In the genomic region with DNA sequence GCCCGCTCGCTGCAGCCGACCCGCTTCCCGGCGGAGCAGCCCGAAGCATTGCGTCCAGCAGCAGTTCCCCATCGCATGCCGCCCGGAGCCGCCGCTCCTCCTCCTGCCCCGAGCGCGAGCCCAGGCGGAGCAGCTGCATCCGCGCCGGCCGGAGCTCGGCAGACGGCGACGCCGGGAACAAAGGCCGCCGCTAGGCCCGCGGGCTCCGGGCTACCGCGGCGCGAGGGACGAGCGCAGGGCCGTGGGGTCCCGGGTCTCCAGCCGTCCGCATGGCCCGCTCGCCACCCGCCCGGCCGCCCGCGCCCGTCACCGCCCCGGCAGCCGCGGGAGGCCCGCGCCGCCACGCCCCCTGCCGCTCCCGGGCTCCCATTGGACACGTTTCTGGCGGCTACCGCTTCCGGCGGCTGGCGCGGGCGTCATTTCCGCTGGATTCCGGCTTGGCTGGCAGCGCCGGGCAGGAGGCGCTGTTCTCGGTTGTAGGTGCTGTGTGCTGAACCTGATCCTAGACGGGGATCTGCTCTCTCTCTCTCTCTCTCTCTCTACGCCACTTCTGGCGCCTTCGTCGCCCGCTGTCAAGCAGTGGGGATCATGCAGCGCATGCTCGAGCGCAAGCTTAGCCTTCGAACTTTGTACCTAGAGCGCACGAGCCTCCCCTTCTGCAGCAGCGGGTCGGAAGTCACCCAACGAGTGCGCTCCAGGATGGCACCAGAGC, we compare ENCODE assay signal across 8 mouse cellular contexts. TPM values are rescaled to one million over a fixed set of nuclear protein-coding genes. Genes with fewer than 3 reads are reported as not detected.
DNase-seq lines count a peak whose midpoint lies in the region; ATAC-seq lines count a peak whose summit lies in the region.

TSS of gene Ap1ar (minus strand) at position 370 of the 712 bp plus-strand sequence.

- 0 out of 2 replicates have a peak, but pooled peaks cover 3% of the 10 kb centered on the region for H3K27me3 ChIP-seq in heart, embryonic 14.5 days (ENCODE audit: control insufficient read depth, insufficient read depth, low read length)
- no peaks in the 10 kb centered on the region for H3K27me3 ChIP-seq in liver, embryonic 13.5 days
- no peaks in the 10 kb centered on the region for H3K27me3 ChIP-seq in stomach, embryonic 16.5 days (ENCODE audit: control insufficient read depth, insufficient read depth, low read length)

- peak; percentile 94 for ATAC-seq in heart, embryonic 14.5 days (ENCODE audit: insufficient number of reproducible peaks, insufficient read depth, low FRiP score, low read depth)
- peak; percentile 95 for ATAC-seq in liver, embryonic 13.5 days (ENCODE audit: low read depth)
- peak; percentile 96 for ATAC-seq in stomach, embryonic 16.5 days (ENCODE audit: insufficient read depth, low FRiP score)

- peak; percentile 98 for DNase-seq in CD4-positive, CD25-positive, alpha-beta regulatory T cell, adult 2 months (ENCODE audit: low read depth, low spot score)
- DNase-seq in fibroblast of lung, adult 2 months (ENCODE audit: low read depth): peak; percentile 86
- peak; percentile 97 for DNase-seq in kidney, postnatal 14 days
- peak; percentile 95 for DNase-seq in liver, embryonic 13.5 days
- DNase-seq in neural tube, embryonic 10.5 days (ENCODE audit: extremely low spot score, low spot score): peak; percentile 96

- 0 out of 2 replicates have a peak, but pooled peaks cover 3% of the 10 kb centered on the region for H3K4me1 ChIP-seq in brown adipose tissue, adult 24 weeks (ENCODE audit: control insufficient read depth, insufficient read depth, insufficient read length, low read length)
- H3K4me1 ChIP-seq in heart, embryonic 14.5 days (ENCODE audit: control insufficient read depth in 2 of 2, insufficient read depth in 2 of 2, low read length in 2 of 2): peaks cover 0 to 15% of the 10 kb centered on the region in 2 experiments; a peak in 1 of 4 replicates
- peaks cover 44% of the 10 kb centered on the region for H3K4me1 ChIP-seq in liver, embryonic 13.5 days (replicated peaks)
- H3K4me1 ChIP-seq in stomach, embryonic 16.5 days (ENCODE audit: control insufficient read depth, insufficient read depth, low read length): peaks cover 14% of the 10 kb centered on the region

- H3K27ac ChIP-seq in brown adipose tissue, adult 24 weeks (replicated peaks; ENCODE audit: low read depth, low read length): peak within 1 kb of the TSS; percentile 61
- H3K27ac ChIP-seq in heart, embryonic 14.5 days (replicated peaks in 1 of 2; ENCODE audit: control insufficient read depth in 1 of 2, insufficient read depth in 1 of 2, low read depth in 2 of 2, low read length in 2 of 2): peak within 1 kb of the TSS; percentile 93 to 94
- peak within 1 kb of the TSS; percentile 97 for H3K27ac ChIP-seq in liver, embryonic 13.5 days
- H3K27ac ChIP-seq in stomach, embryonic 16.5 days (ENCODE audit: low read length): peak within 1 kb of the TSS; percentile 97

- 0% methylated on average over 56 of the region's 89 CpGs for WGBS in heart, embryonic 14.5 days
- under 1% methylated on average over 72 of the region's 89 CpGs for WGBS in liver, embryonic 13.5 days (ENCODE audit: insufficient replicate concordance)
- WGBS in stomach, embryonic 16.5 days: under 1% methylated on average over 79 of the region's 89 CpGs

- 0 out of 2 replicates have a peak, but pooled peaks cover 6% of the 10 kb centered on the region for H3K36me3 ChIP-seq in heart, embryonic 14.5 days (ENCODE audit: control insufficient read depth, insufficient read depth, low read length)
- peaks cover 8% of the 10 kb centered on the region; the same call in 1 of the 2 replicates for H3K36me3 ChIP-seq in liver, embryonic 13.5 days
- no peaks in the 10 kb centered on the region for H3K36me3 ChIP-seq in stomach, embryonic 16.5 days (ENCODE audit: control insufficient read depth, insufficient read depth, low read length)

- peak within 1 kb of the TSS; percentile 89 for H3K9ac ChIP-seq in heart, embryonic 14.5 days (ENCODE audit: low read length)
- peak within 1 kb of the TSS; percentile 88 for H3K9ac ChIP-seq in liver, embryonic 13.5 days
- H3K9ac ChIP-seq in stomach, embryonic 16.5 days (ENCODE audit: low read length): peak within 1 kb of the TSS; percentile 79

- H3K9me3 ChIP-seq in heart, embryonic 14.5 days (ENCODE audit: control insufficient read depth, low read length): no peaks in the 10 kb centered on the region
- no peaks in the 10 kb centered on the region for H3K9me3 ChIP-seq in liver, embryonic 13.5 days (replicated peaks)
- H3K9me3 ChIP-seq in stomach, embryonic 16.5 days (replicated peaks; ENCODE audit: control insufficient read depth, low read length): no peaks in the 10 kb centered on the region

- H3K4me3 ChIP-seq in brown adipose tissue, adult 24 weeks (ENCODE audit: insufficient read depth, low read depth, low read length): peak within 1 kb of the TSS; percentile 77
- H3K4me3 ChIP-seq in heart, embryonic 14.5 days (ENCODE audit: control insufficient read depth in 1 of 2, insufficient read depth in 1 of 2, low read depth in 1 of 2, low read length in 2 of 2): peak within 1 kb of the TSS; percentile 90 to 97
- H3K4me3 ChIP-seq in liver, embryonic 13.5 days (replicated peaks): peak within 1 kb of the TSS; percentile 85
- H3K4me3 ChIP-seq in stomach, embryonic 16.5 days (replicated peaks; ENCODE audit: low read length): peak within 1 kb of the TSS; percentile 85

- peak within 1 kb of the TSS; percentile 80 for H3K4me2 ChIP-seq in heart, embryonic 14.5 days (ENCODE audit: low read length)
- H3K4me2 ChIP-seq in liver, embryonic 13.5 days: peak within 1 kb of the TSS; percentile 89
- peak within 1 kb of the TSS; percentile 81 for H3K4me2 ChIP-seq in stomach, embryonic 16.5 days (ENCODE audit: low read depth, low read length)

RNA-seq across cellular contexts. Expression of gene Ap1ar, which starts in this region (rescaled TPM):
- 13.1 and 25.0 TPM in 2 replicates for polyA plus RNA-seq in brown adipose tissue, adult 24 weeks (2012; ENCODE audit: insufficient read depth, insufficient read length, missing spikeins)
- 26.2 and 30.4 TPM in 2 replicates for polyA plus RNA-seq in heart, embryonic 14.5 days (2014; fragmentation: Nextera tagmentation; extraction: Ambion mirVana)
- 19.7 and 25.7 TPM in 2 replicates for polyA plus RNA-seq in liver, embryonic 13.5 days (2015; fragmentation: Nextera tagmentation; extraction: Ambion mirVana)
- polyA plus RNA-seq in stomach, embryonic 16.5 days (2015; fragmentation: Nextera tagmentation; extraction: Ambion mirVana): 42.2 and 43.3 TPM in 2 replicates

Comparison
In these comparisons a context has a peak if more than half of its experiments do, and no peak if none do; other contexts are left out.
1. Peak in every context shown above with its lines: DNase-seq, ATAC-seq, H3K4me3 ChIP-seq and H3K27ac ChIP-seq.